In the genomic region with DNA sequence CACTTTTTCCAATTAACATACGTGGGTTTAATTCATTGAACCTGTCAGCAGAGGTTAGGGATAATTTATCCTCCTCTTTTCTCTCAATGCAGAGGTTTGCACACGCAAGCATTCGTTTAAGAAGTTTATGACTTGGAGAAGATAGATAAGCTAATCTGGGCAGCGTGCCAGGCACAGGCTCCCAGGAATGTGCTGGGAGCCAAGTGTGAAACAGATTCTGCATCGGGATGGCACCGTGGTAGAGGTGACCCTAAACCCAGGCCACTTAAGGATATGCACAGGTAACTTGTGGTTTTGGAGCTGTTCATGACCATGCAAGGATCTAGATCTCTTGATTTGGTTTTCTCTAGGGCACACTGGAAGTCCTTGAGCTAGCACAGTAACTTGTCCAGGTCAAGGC, we compare ENCODE assay signal across 11 mouse cellular contexts.
DNase-seq lines count a peak whose midpoint lies in the region; ATAC-seq and TF ChIP-seq lines count a peak whose summit lies in the region.
"Had no signal": no experiment of that assay in that cellular context is flagged by ENCODE, and none has a peak within 500 bp of the region (broad histone marks: within the 10 kb centered on the region; RNA-seq: fewer than 3 reads in every experiment).

No protein-coding gene starts in this region.

- TF ChIP-seq CTCF in heart, adult 2 months (IDR thresholded peaks at IDR 0.05) = no peak
- TF ChIP-seq CTCF in midbrain, postnatal 0 days (IDR thresholded peaks at IDR 0.05) = no peak

- H3K27ac ChIP-seq in heart, adult 2 months = no peak overlapping the region
- H3K27ac ChIP-seq in midbrain, postnatal 0 days (ENCODE audit: low read depth, low read length) = no peak overlapping the region
- no peak overlapping the region for H3K27ac ChIP-seq in midbrain, embryonic 11.5 days (ENCODE audit: low read depth, low read length)
- H3K27ac ChIP-seq: hindbrain, embryonic 13.5 days had no signal

- no peak overlapping the region for H3K4me2 ChIP-seq in midbrain, postnatal 0 days (ENCODE audit: low read depth, low read length, poor library complexity, severe bottlenecking)
- no peak overlapping the region for H3K4me2 ChIP-seq in midbrain, embryonic 11.5 days
- H3K4me2 ChIP-seq: hindbrain, embryonic 13.5 days; liver, embryonic 11.5 days had no signal

- TF ChIP-seq EP300 in heart, adult 2 months (IDR thresholded peaks at IDR 0.05; ENCODE audit: insufficient read depth, low read depth, low read length) = no peak

- no peak for ATAC-seq in midbrain, postnatal 0 days (ENCODE audit: low FRiP score)
- no peak for ATAC-seq in midbrain, embryonic 11.5 days (ENCODE audit: low FRiP score)
- ATAC-seq: forebrain, embryonic 14.5 days had no signal

- peak; percentile 9 to 11 for DNase-seq in heart, postnatal 14 days
- DNase-seq in heart, adult 2 months = no peak
- peak; percentile 17 for DNase-seq in midbrain, postnatal 0 days (ENCODE audit: low spot score)
- DNase-seq in midbrain, embryonic 11.5 days (ENCODE audit: low spot score, missing footprints) = no peak
- peak; percentile 21 for DNase-seq in adrenal gland, adult 8-10 months
- DNase-seq in large intestine, adult 2 months (ENCODE audit: low read depth, low spot score) = peak; percentile 0
- no peak for DNase-seq in thymus, postnatal 4 days
- no peak for DNase-seq in left cerebral cortex, adult 18-20 months (ENCODE audit: low spot score in 2 of 2)

- H3K27me3 ChIP-seq in heart, adult 2 months (ENCODE audit: control insufficient read depth, insufficient read depth, low read length) = no peaks in the 10 kb centered on the region
- no peaks in the 10 kb centered on the region for H3K27me3 ChIP-seq in midbrain, postnatal 0 days (ENCODE audit: insufficient read depth, low read length)
- H3K27me3 ChIP-seq in midbrain, embryonic 11.5 days (ENCODE audit: control insufficient read depth, insufficient read depth, low read length) = no peaks in the 10 kb centered on the region

- WGBS in heart, adult 2 months = 33% methylated on average over 6 of the region's 6 CpGs
- 66% methylated on average over 6 of the region's 6 CpGs for WGBS in midbrain, postnatal 0 days
- WGBS in midbrain, embryonic 11.5 days = 94% methylated on average over 6 of the region's 6 CpGs
- 22% methylated on average over 6 of the region's 6 CpGs for WGBS in large intestine, adult 2 months

- H3K4me1 ChIP-seq in heart, adult 2 months (ENCODE audit: control insufficient read depth, insufficient read depth, low read length) = no peaks in the 10 kb centered on the region
- no peaks in the 10 kb centered on the region for H3K4me1 ChIP-seq in midbrain, postnatal 0 days (ENCODE audit: insufficient read depth, low read length)
- H3K4me1 ChIP-seq in midbrain, embryonic 11.5 days (ENCODE audit: control insufficient read depth, insufficient read depth, low read length) = no peaks in the 10 kb centered on the region
- H3K4me1 ChIP-seq: hindbrain, embryonic 13.5 days had no signal

- no peaks in the 10 kb centered on the region for H3K79me2 ChIP-seq in heart, adult 2 months (replicated peaks; ENCODE audit: control insufficient read depth, insufficient read depth, low read length)

- no peak overlapping the region for H3K9ac ChIP-seq in heart, adult 2 months (ENCODE audit: low read depth, low read length)
- H3K9ac ChIP-seq in midbrain, postnatal 0 days (replicated peaks; ENCODE audit: low read length, poor library complexity, severe bottlenecking) = no peak overlapping the region
- no peak overlapping the region for H3K9ac ChIP-seq in midbrain, embryonic 11.5 days (ENCODE audit: low read length)
- H3K9ac ChIP-seq: hindbrain, embryonic 13.5 days had no signal

- intact Hi-C loops in heart, postnatal 14 days (cut with DNase I) = no loop called here
- intact Hi-C loops in heart, adult 2 months (cut with DNase I) = no loop called here

- no peak for TF ChIP-seq POLR2A in heart, adult 2 months (IDR thresholded peaks at IDR 0.05; ENCODE audit: insufficient read depth, low read depth, low read length)

- H3K4me3 ChIP-seq in heart, adult 2 months = no peak overlapping the region
- H3K4me3 ChIP-seq in midbrain, postnatal 0 days (ENCODE audit: low read depth, low read length) = no peak overlapping the region
- no peak overlapping the region for H3K4me3 ChIP-seq in midbrain, embryonic 11.5 days (ENCODE audit: low read depth, low read length)
- H3K4me3 ChIP-seq: hindbrain, embryonic 13.5 days had no signal

- H3K9me3 ChIP-seq in midbrain, postnatal 0 days (ENCODE audit: low read length) = no peaks in the 10 kb centered on the region
- H3K9me3 ChIP-seq in midbrain, embryonic 11.5 days (ENCODE audit: control insufficient read depth, low read length) = no peaks in the 10 kb centered on the region
- H3K9me3 ChIP-seq: hindbrain, embryonic 13.5 days had no signal

- H3K36me3 ChIP-seq in heart, adult 2 months (ENCODE audit: control insufficient read depth, insufficient read depth, low read length) = no peaks in the 10 kb centered on the region
- H3K36me3 ChIP-seq in midbrain, postnatal 0 days (ENCODE audit: insufficient read depth, low read length) = no peaks in the 10 kb centered on the region
- H3K36me3 ChIP-seq in midbrain, embryonic 11.5 days (ENCODE audit: control insufficient read depth, insufficient read depth, low read length) = no peaks in the 10 kb centered on the region
- H3K36me3 ChIP-seq: hindbrain, embryonic 13.5 days had no signal

Comparison
In these comparisons a context has a peak if more than half of its experiments do, and no peak if none do; other contexts are left out.
1. DNase-seq: peak in heart, postnatal 14 days (2 of 2), midbrain, postnatal 0 days (single experiment), adrenal gland, adult 8-10 months (single experiment) and large intestine, adult 2 months (single experiment); none in heart, adult 2 months (0 of 2), midbrain, embryonic 11.5 days (single experiment), thymus, postnatal 4 days (single experiment) and left cerebral cortex, adult 18-20 months (0 of 2).